In the genomic region with DNA sequence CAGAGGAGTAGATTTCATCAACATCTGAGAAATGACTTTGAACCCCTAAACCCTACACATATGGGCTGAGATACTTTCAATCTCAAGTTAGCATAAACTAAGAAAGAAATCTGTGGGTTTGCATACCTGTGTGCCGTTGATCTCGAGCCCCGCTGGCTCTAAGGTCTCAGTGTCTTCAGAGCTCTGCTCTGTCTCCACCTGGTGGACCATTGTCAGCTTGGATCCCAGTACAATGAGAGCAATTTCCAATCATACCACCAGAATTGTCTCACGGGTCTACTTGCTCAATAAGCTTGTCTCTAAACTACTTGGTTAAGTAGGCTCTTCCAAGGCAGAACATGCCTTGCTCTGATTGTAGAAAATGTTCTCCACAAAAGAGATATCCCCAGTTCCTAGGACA, we compare ENCODE assay signal across 13 mouse cellular contexts.
DNase-seq lines count a peak whose midpoint lies in the region; ATAC-seq and TF ChIP-seq lines count a peak whose summit lies in the region.
"Had no signal": no experiment of that assay in that cellular context is flagged by ENCODE, and none has a peak within 500 bp of the region (broad histone marks: within the 10 kb centered on the region; RNA-seq: fewer than 3 reads in every experiment).

No protein-coding gene starts in this region.

- peak; percentile 35 for DNase-seq in midbrain, postnatal 0 days (ENCODE audit: low spot score)
- no peak for DNase-seq in midbrain, embryonic 14.5 days
- no peak for DNase-seq in testis, postnatal 14 days (ENCODE audit: low spot score)
- no peak for DNase-seq in layer of hippocampus, adult 9-11 months
- DNase-seq in cerebellum, adult 18-20 months, result no peak
- DNase-seq: adrenal gland, postnatal 36 days; cerebellum, adult 11-12 months; gastrocnemius, postnatal 14 days; kidney, adult 18-20 months; liver, embryonic 13.5 days had no signal

- no peak overlapping the region for H3K27ac ChIP-seq in intestine, postnatal 0 days (ENCODE audit: low read depth, low read length)
- H3K27ac ChIP-seq in intestine, embryonic 15.5 days, result no peak overlapping the region
- H3K27ac ChIP-seq in midbrain, postnatal 0 days (ENCODE audit: low read depth, low read length), result no peak overlapping the region
- no peak overlapping the region for H3K27ac ChIP-seq in midbrain, embryonic 14.5 days (replicated peaks; ENCODE audit: low read depth, low read length)
- H3K27ac ChIP-seq: liver, embryonic 13.5 days had no signal

- no peaks in the 10 kb centered on the region for H3K9me3 ChIP-seq in intestine, postnatal 0 days (ENCODE audit: control insufficient read depth)
- no peaks in the 10 kb centered on the region for H3K9me3 ChIP-seq in intestine, embryonic 15.5 days
- H3K9me3 ChIP-seq in midbrain, postnatal 0 days (ENCODE audit: low read length), result no peaks in the 10 kb centered on the region
- H3K9me3 ChIP-seq in midbrain, embryonic 14.5 days (ENCODE audit: control insufficient read depth, low read length), result no peaks in the 10 kb centered on the region
- H3K9me3 ChIP-seq: liver, embryonic 13.5 days had no signal

- no peak overlapping the region for H3K4me2 ChIP-seq in intestine, postnatal 0 days (replicated peaks; ENCODE audit: low read depth)
- no peak overlapping the region for H3K4me2 ChIP-seq in intestine, embryonic 15.5 days (replicated peaks)
- H3K4me2 ChIP-seq in midbrain, postnatal 0 days (ENCODE audit: low read depth, low read length, poor library complexity, severe bottlenecking), result no peak overlapping the region
- no peak overlapping the region for H3K4me2 ChIP-seq in midbrain, embryonic 14.5 days (ENCODE audit: low read length)
- H3K4me2 ChIP-seq: liver, embryonic 13.5 days had no signal

- ATAC-seq in intestine, postnatal 0 days, result no peak
- no peak for ATAC-seq in intestine, embryonic 15.5 days
- no peak for ATAC-seq in midbrain, postnatal 0 days (ENCODE audit: low FRiP score)
- ATAC-seq in midbrain, embryonic 14.5 days (ENCODE audit: low FRiP score, low TSS enrichment), result no peak
- peak; percentile 29 for ATAC-seq in inflammation-experienced regulatory T-cells, adult 6 months

- H3K4me1 ChIP-seq in intestine, postnatal 0 days (replicated peaks; ENCODE audit: control insufficient read depth, insufficient read depth, low read length), result no peaks in the 10 kb centered on the region
- no peaks in the 10 kb centered on the region for H3K4me1 ChIP-seq in intestine, embryonic 15.5 days (replicated peaks)
- no peaks in the 10 kb centered on the region for H3K4me1 ChIP-seq in midbrain, postnatal 0 days (ENCODE audit: insufficient read depth, low read length)
- no peaks in the 10 kb centered on the region for H3K4me1 ChIP-seq in midbrain, embryonic 14.5 days (ENCODE audit: control insufficient read depth, insufficient read depth, low read length)

- H3K36me3 ChIP-seq in intestine, postnatal 0 days (ENCODE audit: control insufficient read depth, insufficient read depth), result no peaks in the 10 kb centered on the region
- no peaks in the 10 kb centered on the region for H3K36me3 ChIP-seq in intestine, embryonic 15.5 days
- no peaks in the 10 kb centered on the region for H3K36me3 ChIP-seq in midbrain, postnatal 0 days (ENCODE audit: insufficient read depth, low read length)
- H3K36me3 ChIP-seq in midbrain, embryonic 14.5 days (ENCODE audit: control insufficient read depth, insufficient read depth, low read length), result no peaks in the 10 kb centered on the region
- H3K36me3 ChIP-seq: liver, embryonic 13.5 days had no signal

- no peaks in the 10 kb centered on the region for H3K27me3 ChIP-seq in intestine, postnatal 0 days (replicated peaks; ENCODE audit: control insufficient read depth, insufficient read depth, low read length)
- no peaks in the 10 kb centered on the region for H3K27me3 ChIP-seq in intestine, embryonic 15.5 days (replicated peaks)
- H3K27me3 ChIP-seq in midbrain, postnatal 0 days (ENCODE audit: insufficient read depth, low read length), result no peaks in the 10 kb centered on the region
- no peaks in the 10 kb centered on the region for H3K27me3 ChIP-seq in midbrain, embryonic 14.5 days (ENCODE audit: control insufficient read depth, insufficient read depth, low read length)
- H3K27me3 ChIP-seq: liver, embryonic 13.5 days had no signal

- no peak overlapping the region for H3K4me3 ChIP-seq in intestine, postnatal 0 days (ENCODE audit: low read depth, low read length)
- H3K4me3 ChIP-seq in intestine, embryonic 15.5 days (replicated peaks), result no peak overlapping the region
- no peak overlapping the region for H3K4me3 ChIP-seq in midbrain, postnatal 0 days (ENCODE audit: low read depth, low read length)
- no peak overlapping the region for H3K4me3 ChIP-seq in midbrain, embryonic 14.5 days (replicated peaks; ENCODE audit: low read depth, low read length)
- H3K4me3 ChIP-seq: liver, embryonic 13.5 days had no signal

- 87% methylated on average over 4 of the region's 4 CpGs for WGBS in intestine, postnatal 0 days
- 84% methylated on average over 4 of the region's 4 CpGs for WGBS in intestine, embryonic 15.5 days
- WGBS in midbrain, postnatal 0 days, result 96% methylated on average over 4 of the region's 4 CpGs
- 95% methylated on average over 4 of the region's 4 CpGs for WGBS in midbrain, embryonic 14.5 days

- peak; percentile 27; the same call in 1 of the 2 replicates for TF ChIP-seq CTCF in intestine, postnatal 0 days (IDR thresholded peaks at IDR 0.05; ENCODE audit: low read depth)
- peak; percentile 51 for TF ChIP-seq CTCF in midbrain, postnatal 0 days (IDR thresholded peaks at IDR 0.05)

- no peak overlapping the region for H3K9ac ChIP-seq in intestine, postnatal 0 days (ENCODE audit: low read depth, low read length)
- no peak overlapping the region for H3K9ac ChIP-seq in intestine, embryonic 15.5 days
- no peak overlapping the region for H3K9ac ChIP-seq in midbrain, postnatal 0 days (replicated peaks; ENCODE audit: low read length, poor library complexity, severe bottlenecking)
- no peak overlapping the region for H3K9ac ChIP-seq in midbrain, embryonic 14.5 days (replicated peaks; ENCODE audit: low read length)
- H3K9ac ChIP-seq: liver, embryonic 13.5 days had no signal
